Mouse (Mus musculus) B cell, adult 2 months (primary cell): ENCODE data around the gene Obp2a.
"Not testable (repeated sequence)": the region's sequence is repeated elsewhere in the genome, so short reads cannot be mapped to it uniquely, and the experiment has no call there.

Experiments
- DNase-seq, 2 experiments: peaks; one replicate each; pipeline ENCODE4 v3.0.0; 2022

The Obp2a gene

GRCm38 (mm10) chr2:25711641-25712040 is 11.8 kb downstream of the Obp2a start:
- DNase-seq = not testable (repeated sequence)

GRCm38 (mm10) chr2:25717222-25717621 is 17.4 kb downstream of the Obp2a start:
- DNase-seq = no peak

GRCm38 (mm10) chr2:25733199-25733930 is 33.5 kb downstream of the Obp2a start:
- DNase-seq = no peak

- not testable (repeated sequence) for DNase-seq
These were observed 36.9 kb downstream of the Obp2a start, which contains the start of gene Obp2b for GRCm38 (mm10) chr2:25736709-25737108. Gene Obp2b (plus strand): TSS chr2:25737009.

- DNase-seq = no peak
These were observed 41.8 kb downstream of the Obp2a start for GRCm38 (mm10) chr2:25741671-25742070.
